Comparison of ENCODE assay signal across 10 mouse cellular contexts in the genomic region with DNA sequence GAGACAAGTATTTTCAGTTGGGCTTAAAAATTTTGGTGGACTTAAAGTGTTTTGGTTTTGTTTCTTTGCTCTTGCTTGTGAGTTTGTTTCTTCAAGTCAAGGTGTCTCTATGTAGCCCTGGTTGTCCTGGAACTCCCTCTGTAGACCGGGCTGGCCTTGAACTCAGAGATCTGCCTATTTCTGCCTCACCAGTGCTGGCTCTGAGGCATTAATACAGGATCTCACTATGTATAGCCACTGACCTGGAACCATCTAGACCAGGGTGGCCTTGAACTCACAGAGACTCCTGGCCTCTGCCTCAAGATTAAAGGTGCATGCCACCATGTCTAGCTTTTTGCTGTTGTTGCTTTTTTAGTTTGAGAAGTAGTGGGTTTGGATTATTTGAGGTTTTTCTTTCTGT. TPM values are rescaled to one million over a fixed set of nuclear protein-coding genes. Genes with fewer than 3 reads are reported as not detected.
DNase-seq lines count a peak whose midpoint lies in the region; ATAC-seq lines count a peak whose summit lies in the region.
"Had no signal": no experiment of that assay in that cellular context is flagged by ENCODE, and none has a peak within 500 bp of the region (broad histone marks: within the 10 kb centered on the region; RNA-seq: fewer than 3 reads in every experiment).

No protein-coding gene starts in this region.

- no peaks in the 10 kb centered on the region for H3K36me3 ChIP-seq in kidney, embryonic 14.5 days (ENCODE audit: control insufficient read depth, insufficient read depth, low read length)
- H3K36me3 ChIP-seq in hindbrain, embryonic 13.5 days = no peaks in the 10 kb centered on the region
- no peaks in the 10 kb centered on the region for H3K36me3 ChIP-seq in midbrain, embryonic 11.5 days (ENCODE audit: control insufficient read depth, insufficient read depth, low read length)

- no peak overlapping the region for H3K27ac ChIP-seq in kidney, embryonic 14.5 days (ENCODE audit: low read depth, low read length)
- 0 out of 2 replicates have a peak overlapping the region, but pooled peaks have one; percentile 11 for H3K27ac ChIP-seq in brown adipose tissue, adult 24 weeks (replicated peaks; ENCODE audit: low read depth, low read length)
- no peak overlapping the region for H3K27ac ChIP-seq in hindbrain, embryonic 13.5 days
- H3K27ac ChIP-seq in midbrain, embryonic 11.5 days (ENCODE audit: low read depth, low read length) = no peak overlapping the region

- no peak overlapping the region; the same call in 1 of the 2 replicates for H3K4me3 ChIP-seq in kidney, embryonic 14.5 days (ENCODE audit: low read length)
- H3K4me3 ChIP-seq in brown adipose tissue, adult 24 weeks (ENCODE audit: insufficient read depth, low read depth, low read length) = peak overlapping the region; percentile 83
- H3K4me3 ChIP-seq in hindbrain, embryonic 13.5 days = peak overlapping the region; percentile 88
- no peak overlapping the region for H3K4me3 ChIP-seq in midbrain, embryonic 11.5 days (ENCODE audit: low read depth, low read length)

- ATAC-seq in kidney, embryonic 14.5 days (ENCODE audit: low FRiP score, low TSS enrichment) = no peak
- ATAC-seq in hindbrain, embryonic 13.5 days (ENCODE audit: low FRiP score) = no peak
- ATAC-seq in midbrain, embryonic 11.5 days (ENCODE audit: low FRiP score) = no peak

- peak overlapping the region; percentile 93; the same call in 1 of the 2 replicates for H3K4me2 ChIP-seq in kidney, embryonic 14.5 days (replicated peaks; ENCODE audit: low read depth, low read length)
- H3K4me2 ChIP-seq in hindbrain, embryonic 13.5 days = peak overlapping the region; percentile 87
- H3K4me2 ChIP-seq in midbrain, embryonic 11.5 days = peak overlapping the region; percentile 91; the same call in 1 of the 2 replicates

- WGBS in kidney, embryonic 14.5 days = 88% methylated on average over 1 of the region's 1 CpGs
- WGBS in hindbrain, embryonic 13.5 days = 97% methylated on average over 1 of the region's 1 CpGs
- WGBS in midbrain, embryonic 11.5 days = 84% methylated on average over 1 of the region's 1 CpGs

- DNase-seq in kidney, postnatal 4 days = no peak
- no peak for DNase-seq in midbrain, embryonic 11.5 days (ENCODE audit: low spot score, missing footprints)
- no peak for DNase-seq in right cerebral cortex, postnatal 10 days (ENCODE audit: low spot score in 2 of 2)
- no peak for DNase-seq in gastrocnemius, postnatal 25 days
- DNase-seq in embryo, embryonic 10 days (ENCODE audit: low spot score) = no peak

- H3K27me3 ChIP-seq in kidney, embryonic 14.5 days (ENCODE audit: control insufficient read depth, insufficient read depth, low read length) = no peaks in the 10 kb centered on the region
- H3K27me3 ChIP-seq in hindbrain, embryonic 13.5 days = no peaks in the 10 kb centered on the region
- no peaks in the 10 kb centered on the region for H3K27me3 ChIP-seq in midbrain, embryonic 11.5 days (ENCODE audit: control insufficient read depth, insufficient read depth, low read length)

- no peak overlapping the region for H3K9ac ChIP-seq in kidney, embryonic 14.5 days (ENCODE audit: low read depth, low read length)
- 0 out of 2 replicates have a peak overlapping the region, but pooled peaks have one; percentile 92 for H3K9ac ChIP-seq in hindbrain, embryonic 13.5 days
- H3K9ac ChIP-seq in midbrain, embryonic 11.5 days (ENCODE audit: low read length) = no peak overlapping the region

- H3K9me3 ChIP-seq in kidney, embryonic 14.5 days (ENCODE audit: control insufficient read depth, low read length) = no peaks in the 10 kb centered on the region
- H3K9me3 ChIP-seq in hindbrain, embryonic 13.5 days = no peaks in the 10 kb centered on the region
- H3K9me3 ChIP-seq in midbrain, embryonic 11.5 days (ENCODE audit: control insufficient read depth, low read length) = no peaks in the 10 kb centered on the region

- 0 out of 2 replicates have a peak, but pooled peaks cover 3% of the 10 kb centered on the region for H3K4me1 ChIP-seq in kidney, embryonic 14.5 days (ENCODE audit: control insufficient read depth, insufficient read depth, low read length)
- H3K4me1 ChIP-seq in brown adipose tissue, adult 24 weeks (ENCODE audit: control insufficient read depth, insufficient read depth, insufficient read length, low read length) = peaks cover 5% of the 10 kb centered on the region
- H3K4me1 ChIP-seq in hindbrain, embryonic 13.5 days (replicated peaks) = peaks cover 26% of the 10 kb centered on the region
- peaks cover 8% of the 10 kb centered on the region for H3K4me1 ChIP-seq in midbrain, embryonic 11.5 days (ENCODE audit: control insufficient read depth, insufficient read depth, low read length)

RNA-seq across cellular contexts. Expression of a gene that starts 1.2 kb away (rescaled TPM):
- 16.5 and 40.6 TPM in 2 replicates for polyA plus RNA-seq in kidney, embryonic 14.5 days (2014; fragmentation: Nextera tagmentation; extraction: Ambion mirVana)
- polyA plus RNA-seq in brown adipose tissue, adult 24 weeks (2012; ENCODE audit: insufficient read depth, insufficient read length, missing spikeins) = 46.6 and 46.8 TPM in 2 replicates
- polyA plus RNA-seq in hindbrain, embryonic 13.5 days (2015; fragmentation: Nextera tagmentation; extraction: Ambion mirVana) = 45.4 and 48.2 TPM in 2 replicates
- polyA plus RNA-seq in midbrain, embryonic 11.5 days (2014; fragmentation: Nextera tagmentation; extraction: Ambion mirVana) = 41.6 and 42.3 TPM in 2 replicates
- 100 to 1,000 TPM in 1 of 2 experiments, 10 to 100 TPM in 1; 95.5 to 104 TPM for total RNA-seq in gastrocnemius, postnatal 25 days (2021)

RNA-seq across cellular contexts. Expression of a gene that starts 12.4 kb away (rescaled TPM):
- polyA plus RNA-seq in kidney, embryonic 14.5 days (2014; fragmentation: Nextera tagmentation; extraction: Ambion mirVana) = 32.5 and 37.8 TPM in 2 replicates
- polyA plus RNA-seq in brown adipose tissue, adult 24 weeks (2012; ENCODE audit: insufficient read depth, insufficient read length, missing spikeins) = 8.8 and 12.4 TPM in 2 replicates
- polyA plus RNA-seq in hindbrain, embryonic 13.5 days (2015; fragmentation: Nextera tagmentation; extraction: Ambion mirVana) = 35.4 and 36.6 TPM in 2 replicates
- 31.1 and 32.7 TPM in 2 replicates for polyA plus RNA-seq in midbrain, embryonic 11.5 days (2014; fragmentation: Nextera tagmentation; extraction: Ambion mirVana)
- total RNA-seq in gastrocnemius, postnatal 25 days (2021) = 1 to 10 TPM; 4.1 to 4.3 TPM

RNA-seq across cellular contexts. Expression of a gene that starts 31.6 kb away (rescaled TPM):
- polyA plus RNA-seq in kidney, embryonic 14.5 days (2014; fragmentation: Nextera tagmentation; extraction: Ambion mirVana) = not detected in 2 replicates
- not detected in 2 replicates for polyA plus RNA-seq in brown adipose tissue, adult 24 weeks (2012; ENCODE audit: insufficient read depth, insufficient read length, missing spikeins)
- polyA plus RNA-seq in hindbrain, embryonic 13.5 days (2015; fragmentation: Nextera tagmentation; extraction: Ambion mirVana) = not detected in 2 replicates
- polyA plus RNA-seq in midbrain, embryonic 11.5 days (2014; fragmentation: Nextera tagmentation; extraction: Ambion mirVana) = not detected in 2 replicates
- not detected for total RNA-seq in gastrocnemius, postnatal 25 days (2021)
- total RNA-seq: ES-E14 had no signal
- polyA plus RNA-seq: cortical plate, adult 2 months had no signal

RNA-seq across cellular contexts. Expression of a gene that starts 55.8 kb away (rescaled TPM):
- 0.33 and 0.49 TPM in 2 replicates for polyA plus RNA-seq in kidney, embryonic 14.5 days (2014; fragmentation: Nextera tagmentation; extraction: Ambion mirVana)
- not detected in 2 replicates for polyA plus RNA-seq in brown adipose tissue, adult 24 weeks (2012; ENCODE audit: insufficient read depth, insufficient read length, missing spikeins)
- polyA plus RNA-seq in hindbrain, embryonic 13.5 days (2015; fragmentation: Nextera tagmentation; extraction: Ambion mirVana) = 0.13 and 0.26 TPM in 2 replicates
- 0.26 and 0.36 TPM in 2 replicates for polyA plus RNA-seq in midbrain, embryonic 11.5 days (2014; fragmentation: Nextera tagmentation; extraction: Ambion mirVana)
- not detected for total RNA-seq in gastrocnemius, postnatal 25 days (2021)

Comparison
In these comparisons a context has a peak if more than half of its experiments do, and no peak if none do; other contexts are left out.
1. H3K4me3 ChIP-seq: peak in brown adipose tissue, adult 24 weeks (single experiment) and hindbrain, embryonic 13.5 days (single experiment); none in kidney, embryonic 14.5 days (single experiment) and midbrain, embryonic 11.5 days (single experiment).
2. Peak in every context shown above with its lines, with median percentiles within 50 percentile points of each other: H3K4me2 ChIP-seq.